Mouse (Mus musculus): Measurements from ENCODE around the gene Dpf2. TPM values are rescaled to one million over a fixed set of nuclear protein-coding genes. Genes with fewer than 3 reads are reported as not detected.

Gene Dpf2
- 161 to 182 TPM (median 167 TPM) in 4 replicates for total RNA-seq (2023; ENCODE audit: inconsistent age)

DNA sequence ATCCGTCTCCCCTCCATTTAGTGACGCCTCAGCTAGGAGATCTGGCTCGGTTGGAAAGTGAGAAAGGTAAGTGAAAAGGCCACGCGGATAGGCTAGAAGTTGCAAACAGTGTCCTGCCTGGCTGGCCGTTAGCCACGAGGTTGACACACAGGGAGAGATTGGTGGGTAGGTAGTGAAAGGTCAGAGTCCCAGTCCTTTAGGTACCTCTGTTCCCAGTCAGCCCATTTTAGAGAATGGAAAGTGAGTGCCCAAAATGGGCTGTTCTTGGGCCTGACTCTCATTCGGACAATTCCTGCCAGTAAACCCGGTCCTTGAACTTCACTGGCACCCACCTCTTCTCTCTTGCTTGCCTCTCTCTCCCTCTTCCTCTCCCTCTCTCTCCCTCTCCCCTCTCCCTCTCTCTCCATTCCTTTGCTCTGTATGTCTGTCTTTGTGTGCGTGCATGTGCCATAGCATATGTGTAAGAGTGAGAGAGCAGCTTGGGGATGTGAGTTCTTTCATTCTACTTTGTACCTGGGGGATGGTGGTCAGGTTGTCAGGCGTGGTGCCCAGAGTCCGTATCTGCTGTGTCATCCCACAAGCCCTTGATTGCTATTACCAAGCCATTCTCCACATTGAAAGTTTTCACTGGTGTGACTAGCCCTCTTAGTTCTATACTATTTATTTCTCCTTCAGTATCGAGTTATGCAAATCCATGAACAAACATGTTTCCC is at the start of gene Dpf2:
Gene Dpf2, minus strand, starts transcription at position 4 of the 713 bp plus-strand sequence.

DNA sequence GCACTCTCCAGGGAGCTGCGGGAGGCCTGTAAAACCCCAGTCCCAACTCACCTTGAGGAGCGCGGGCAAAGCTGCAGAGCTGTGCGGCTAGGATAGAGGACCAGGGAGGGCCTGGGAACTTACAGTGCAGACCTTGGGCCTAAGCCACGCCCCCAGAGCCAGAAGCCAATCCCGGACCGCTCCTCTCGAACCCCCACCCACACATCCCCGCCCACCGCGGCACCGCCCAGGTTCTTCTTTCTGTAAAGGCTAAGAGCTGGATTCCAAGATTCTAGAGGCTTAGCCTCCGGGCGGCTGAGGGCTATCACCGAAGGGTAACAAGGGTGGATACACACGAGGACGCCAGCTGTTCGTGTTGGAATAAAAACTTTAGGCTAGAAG is 11.9 kb upstream of the Dpf2 start, which contains the start of gene Cdc42ep2:
Gene Cdc42ep2, minus strand, starts transcription at position 104 of the 381 bp plus-strand sequence.

DNA sequence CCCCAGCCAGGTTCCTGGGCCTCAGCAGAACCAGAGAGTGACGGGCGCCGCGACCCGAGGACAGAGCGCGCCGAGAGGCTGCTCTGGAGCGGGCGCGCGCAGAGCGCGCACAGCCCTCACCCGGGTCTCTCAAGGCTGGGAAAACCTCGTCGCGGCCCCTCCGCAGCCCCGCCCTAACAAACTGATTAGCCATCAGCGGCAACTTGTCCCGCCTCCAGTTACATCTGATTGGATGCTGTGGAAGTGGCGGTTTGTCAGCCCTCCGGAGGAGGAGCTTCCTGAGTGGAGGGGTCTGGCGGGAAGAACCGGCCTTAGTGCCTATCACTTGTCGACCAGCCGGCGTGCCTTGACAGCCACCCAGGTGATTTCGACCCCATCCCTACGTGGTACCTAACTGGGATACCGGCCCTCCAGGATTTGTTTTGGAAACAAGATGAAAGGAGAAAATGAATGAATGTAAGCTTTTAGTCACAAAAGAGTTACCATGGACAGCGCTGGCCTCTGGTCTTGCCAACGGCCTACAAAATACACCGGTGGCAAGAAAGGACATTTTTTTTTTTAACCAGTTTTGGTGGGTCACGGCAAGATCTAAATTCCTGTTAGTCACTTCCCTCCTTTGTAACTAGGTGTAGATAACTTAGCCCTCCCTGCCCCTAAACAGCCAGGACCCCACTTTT is 18.7 kb downstream of the Dpf2 start, which contains the start of gene Tigd3:
Gene Tigd3, minus strand, starts transcription at position 148 of the 677 bp plus-strand sequence.

DNA sequence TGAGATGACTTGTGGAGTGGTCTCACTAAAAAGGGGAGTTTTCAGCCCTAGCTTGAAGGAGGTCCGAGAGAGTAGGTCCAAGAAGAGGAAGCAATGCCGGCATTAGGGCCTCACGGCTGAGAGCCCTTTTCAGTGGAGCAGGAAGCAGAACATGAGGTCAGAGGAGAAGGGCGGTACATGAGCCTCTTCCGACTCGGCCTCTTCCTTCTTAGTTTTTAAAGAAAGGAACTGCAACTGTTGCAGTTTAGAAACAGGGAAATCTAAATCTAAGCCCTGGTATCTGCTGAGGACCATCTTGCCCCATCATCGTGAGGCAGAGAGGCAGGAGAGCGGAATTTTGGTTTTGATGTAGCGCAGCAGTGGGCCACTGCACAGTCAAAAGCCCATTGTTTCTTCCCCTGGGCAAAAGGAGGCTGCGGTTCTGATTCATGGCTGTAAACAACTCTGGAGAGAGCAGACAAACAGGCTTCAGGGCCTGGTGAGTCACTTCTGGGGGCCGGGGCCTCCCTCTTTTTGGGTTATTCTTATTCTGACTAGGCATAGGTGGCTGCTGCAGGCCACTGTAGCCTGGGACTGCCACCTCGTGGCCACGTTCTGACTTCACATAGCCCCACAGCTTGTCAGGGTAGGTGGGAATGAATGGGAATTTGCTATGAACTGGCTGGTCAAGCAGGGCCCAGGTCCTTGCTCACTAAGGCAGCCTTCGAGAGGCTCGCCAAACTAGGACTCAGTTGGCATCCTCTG is 35.0 kb downstream of the Dpf2 start, which contains the start of gene Slc25a45:
Gene Slc25a45, plus strand, starts transcription at position 191 of the 744 bp plus-strand sequence.

DNA sequence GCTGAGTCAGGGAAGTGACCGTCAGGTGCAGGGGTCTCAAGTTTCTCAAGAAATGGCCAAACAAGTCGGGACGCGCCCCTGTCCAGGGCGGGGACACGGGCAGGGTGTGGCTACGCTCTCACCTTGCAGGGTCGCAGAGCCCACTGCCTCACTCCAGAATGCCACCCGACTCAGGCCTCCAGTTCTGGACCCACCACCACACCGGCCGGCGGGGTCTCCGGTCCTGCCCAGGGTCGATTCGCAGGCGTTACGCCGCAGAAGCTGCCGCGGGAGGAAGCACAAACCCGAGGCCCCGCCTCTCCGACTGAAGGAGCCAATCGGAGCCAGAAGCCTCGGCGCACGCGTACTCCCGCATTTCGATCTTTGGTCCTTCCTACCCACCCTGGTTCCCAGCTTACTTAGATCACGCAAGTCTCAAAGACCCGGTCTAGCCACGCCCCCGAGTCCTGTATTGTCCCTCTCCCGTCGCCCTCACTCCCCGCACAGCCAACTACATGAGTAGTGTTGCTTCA is 37.8 kb downstream of the Dpf2 start, which contains the start of gene Frmd8:
Gene Frmd8, minus strand, starts transcription at position 306 of the 512 bp plus-strand sequence.

Other genes with a start within 250 kb of the Dpf2 start
- 618 to 650 TPM (median 632 TPM) in 4 replicates for gene Sipa1, start 249.3 kb downstream of the Dpf2 start, total RNA-seq (2023; ENCODE audit: inconsistent age)
- 52.6 to 59.1 TPM (median 55.7 TPM) in 4 replicates for gene Map3k11, start 224.3 kb downstream of the Dpf2 start, total RNA-seq (2023; ENCODE audit: inconsistent age)
- 187 to 202 TPM (median 194 TPM) in 4 replicates for gene Pcnx3, start 224.1 kb downstream of the Dpf2 start, total RNA-seq (2023; ENCODE audit: inconsistent age)
- gene Kcnk7, start 208.6 kb downstream of the Dpf2 start, total RNA-seq (2023; ENCODE audit: inconsistent age) = not detected in 4 replicates
- gene Ehbp1l1, start 186.7 kb downstream of the Dpf2 start, total RNA-seq (2023; ENCODE audit: inconsistent age) = 49.9 to 52.9 TPM (median 51.1 TPM) in 4 replicates
- gene Fam89b, start 183.4 kb downstream of the Dpf2 start, total RNA-seq (2023; ENCODE audit: inconsistent age) = 19.9 to 23.5 TPM (median 21.9 TPM) in 4 replicates
- 0.24 to 0.45 TPM in 2 of 4 replicates, not detected in the others for gene Ltbp3, start 172.1 kb downstream of the Dpf2 start, total RNA-seq (2023; ENCODE audit: inconsistent age)
- gene Scyl1, start 141.6 kb downstream of the Dpf2 start, total RNA-seq (2023; ENCODE audit: inconsistent age) = 74.4 to 97.3 TPM (median 80.0 TPM) in 4 replicates
- gene Frmd8, start 37.7 kb downstream of the Dpf2 start, total RNA-seq (2023; ENCODE audit: inconsistent age) = 29.4 to 40.1 TPM (median 35.7 TPM) in 4 replicates
- 21.3 to 29.7 TPM (median 22.3 TPM) in 4 replicates for gene Slc25a45, start 35.2 kb downstream of the Dpf2 start, total RNA-seq (2023; ENCODE audit: inconsistent age)
- 1.9 to 2.7 TPM (median 2.6 TPM) in 4 replicates for gene Tigd3, start 18.9 kb downstream of the Dpf2 start, total RNA-seq (2023; ENCODE audit: inconsistent age)
- gene Cdc42ep2, start 11.8 kb upstream of the Dpf2 start, total RNA-seq (2023; ENCODE audit: inconsistent age) = 0.29 to 0.69 TPM (median 0.35 TPM) in 3 of 4 replicates, not detected in the other
- gene Pola2, start 51.2 kb upstream of the Dpf2 start, total RNA-seq (2023; ENCODE audit: inconsistent age) = 73.1 to 80.6 TPM (median 74.2 TPM) in 4 replicates
- not detected in 4 replicates for gene Slc22a20, start 73.1 kb upstream of the Dpf2 start, total RNA-seq (2023; ENCODE audit: inconsistent age)
- gene Capn1, start 102.9 kb upstream of the Dpf2 start, total RNA-seq (2023; ENCODE audit: inconsistent age) = 82.1 to 108 TPM (median 91.6 TPM) in 4 replicates
- gene Syvn1, start 133.6 kb upstream of the Dpf2 start, total RNA-seq (2023; ENCODE audit: inconsistent age) = 176 to 196 TPM (median 188 TPM) in 4 replicates
- 14.5 to 19.1 TPM (median 18.6 TPM) in 4 replicates for gene Mrpl49, start 144.8 kb upstream of the Dpf2 start, total RNA-seq (2023; ENCODE audit: inconsistent age)
- gene Fau, start 144.8 kb upstream of the Dpf2 start, total RNA-seq (2023; ENCODE audit: inconsistent age) = 3,370 to 3,487 TPM (median 3,432 TPM) in 4 replicates
- gene Znhit2, start 148.2 kb upstream of the Dpf2 start, total RNA-seq (2023; ENCODE audit: inconsistent age) = 11.7 to 16.6 TPM (median 12.9 TPM) in 4 replicates
- gene Tm7sf2, start 155.4 kb upstream of the Dpf2 start, total RNA-seq (2023; ENCODE audit: inconsistent age) = 9.3 to 20.4 TPM (median 16.4 TPM) in 4 replicates
- 88.4 to 98.7 TPM (median 94.0 TPM) in 4 replicates for gene Vps51, start 164.2 kb upstream of the Dpf2 start, total RNA-seq (2023; ENCODE audit: inconsistent age)
- gene Tmem262, start 167.0 kb upstream of the Dpf2 start, total RNA-seq (2023; ENCODE audit: inconsistent age) = not detected in 4 replicates
- gene Gm28374, start 169.2 kb upstream of the Dpf2 start, total RNA-seq (2023; ENCODE audit: inconsistent age) = 1.0 to 1.4 TPM in 2 of 4 replicates, not detected in the others
- 52.4 to 58.0 TPM (median 54.3 TPM) in 4 replicates for gene Zfpl1, start 171.9 kb upstream of the Dpf2 start, total RNA-seq (2023; ENCODE audit: inconsistent age)
- 1.4 to 3.9 TPM (median 2.2 TPM) in 4 replicates for gene Cdca5, start 172.0 kb upstream of the Dpf2 start, total RNA-seq (2023; ENCODE audit: inconsistent age)
- not detected in 4 replicates for gene AC131692.1, start 181.4 kb upstream of the Dpf2 start, total RNA-seq (2023; ENCODE audit: inconsistent age)
- gene Naaladl1, start 192.8 kb upstream of the Dpf2 start, total RNA-seq (2023; ENCODE audit: inconsistent age) = not detected in 4 replicates
- gene Sac3d1, start 205.6 kb upstream of the Dpf2 start, total RNA-seq (2023; ENCODE audit: inconsistent age) = 8.1 to 10.4 TPM (median 8.8 TPM) in 4 replicates
- gene Snx15, start 215.3 kb upstream of the Dpf2 start, total RNA-seq (2023; ENCODE audit: inconsistent age) = 28.8 to 34.9 TPM (median 32.1 TPM) in 4 replicates
- gene Batf2, start 228.0 kb upstream of the Dpf2 start, total RNA-seq (2023; ENCODE audit: inconsistent age) = not detected in 4 replicates
- gene Arl2, start 228.5 kb upstream of the Dpf2 start, total RNA-seq (2023; ENCODE audit: inconsistent age) = 28.2 to 35.1 TPM (median 33.3 TPM) in 4 replicates

Measured in B cell, adult (primary cell).